Mouse (Mus musculus) naive thymus-derived CD4-positive, alpha-beta T cell, adult 2 months (primary cell): ENCODE measurements at regions not wholly inside any gene's neighbourhood (a gene's known extent, or its start where the extent isn't known, plus 50 kb on each side); places are given as distances from the start of the nearest gene placed in this dataset.
"Not testable (repeated sequence)": the region's sequence is repeated elsewhere in the genome, so short reads cannot be mapped to it uniquely, and the experiment has no call there.

Experiments
- DNase-seq: peaks from one replicate; pipeline ENCODE4 v3.0.0-alpha.2; 2011; ENCODE audit warnings: low read depth

DNA sequence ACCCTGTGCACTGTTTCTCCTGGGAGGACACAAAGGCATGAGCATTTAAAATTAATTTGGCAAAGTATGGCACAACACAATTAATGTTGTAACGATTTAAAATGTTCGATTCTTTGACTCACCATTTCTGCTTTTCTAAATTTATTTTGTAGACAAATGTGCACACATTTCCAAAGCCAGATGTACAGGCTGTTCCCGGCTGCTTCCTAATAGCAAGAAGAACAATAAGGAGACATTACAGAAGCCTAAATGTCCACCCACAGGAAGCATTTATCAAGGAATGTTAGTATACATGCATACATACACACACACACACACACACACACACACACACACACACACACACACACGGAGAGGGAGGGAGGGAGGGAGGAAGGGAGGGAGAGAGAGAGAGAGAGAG is 179.1 kb upstream of the Gm10131 start:
- DNase-seq, result no peak

DNA sequence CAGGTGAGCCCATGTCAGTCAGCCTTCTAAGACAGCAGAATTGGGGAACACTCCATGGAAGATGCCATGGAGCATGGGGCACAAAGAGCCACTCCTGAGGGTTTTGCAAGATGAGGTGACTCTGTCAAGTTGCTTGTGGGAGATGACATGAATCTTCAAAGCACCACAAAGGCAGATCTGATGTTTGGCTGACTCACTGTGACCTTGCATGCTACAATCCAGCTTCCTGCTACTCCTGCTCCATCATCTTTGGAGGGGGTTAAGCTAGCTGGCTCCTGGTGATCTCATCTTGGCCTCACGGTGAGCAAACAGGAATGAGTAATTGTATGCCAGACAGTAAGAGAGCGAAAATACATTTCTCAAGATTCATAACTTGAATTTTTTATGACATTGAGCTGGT is 176.3 kb upstream of the Gm10131 start:
- no peak for DNase-seq

DNA sequence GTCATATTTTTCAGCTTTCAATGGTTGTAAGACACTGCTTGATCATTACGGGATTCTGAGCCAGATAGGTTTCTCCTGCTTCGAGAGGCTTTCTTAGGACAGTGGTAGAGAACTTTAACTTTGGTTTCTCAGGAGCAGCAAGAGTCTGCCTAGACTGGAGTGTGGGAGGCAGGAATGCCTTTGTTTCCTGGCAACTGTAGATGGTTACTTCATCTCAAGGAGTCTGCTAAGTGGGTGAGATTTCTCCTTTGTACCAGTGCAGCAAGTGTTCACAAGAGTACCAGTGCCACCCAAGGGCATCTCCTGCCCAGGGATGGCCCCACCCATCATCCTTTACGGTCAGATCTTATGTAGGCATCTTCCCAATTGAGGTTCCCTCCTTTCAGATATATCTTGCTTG is 173.0 kb upstream of the Gm10131 start:
- DNase-seq, result no peak

DNA sequence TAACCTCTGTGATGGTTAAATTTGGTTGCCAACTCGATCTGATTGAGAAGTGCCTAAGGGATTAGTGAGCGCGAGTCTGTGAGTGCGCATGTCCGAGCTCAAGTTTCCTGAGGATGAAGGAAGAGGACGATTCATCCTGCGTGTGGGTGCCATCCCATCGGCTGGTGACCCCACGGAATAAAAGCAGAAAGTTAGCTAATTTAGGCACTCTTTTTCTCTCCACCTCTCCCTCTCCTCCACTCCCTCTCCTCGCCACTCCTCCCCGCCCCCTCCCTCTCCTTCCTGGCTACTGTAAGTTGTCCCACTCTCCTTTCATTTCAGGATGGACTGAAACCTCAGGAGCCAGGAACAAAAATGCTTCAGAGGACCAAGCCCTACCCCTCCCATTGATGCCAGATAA is 168.9 kb upstream of the Gm10131 start:
- DNase-seq, result no peak

DNA sequence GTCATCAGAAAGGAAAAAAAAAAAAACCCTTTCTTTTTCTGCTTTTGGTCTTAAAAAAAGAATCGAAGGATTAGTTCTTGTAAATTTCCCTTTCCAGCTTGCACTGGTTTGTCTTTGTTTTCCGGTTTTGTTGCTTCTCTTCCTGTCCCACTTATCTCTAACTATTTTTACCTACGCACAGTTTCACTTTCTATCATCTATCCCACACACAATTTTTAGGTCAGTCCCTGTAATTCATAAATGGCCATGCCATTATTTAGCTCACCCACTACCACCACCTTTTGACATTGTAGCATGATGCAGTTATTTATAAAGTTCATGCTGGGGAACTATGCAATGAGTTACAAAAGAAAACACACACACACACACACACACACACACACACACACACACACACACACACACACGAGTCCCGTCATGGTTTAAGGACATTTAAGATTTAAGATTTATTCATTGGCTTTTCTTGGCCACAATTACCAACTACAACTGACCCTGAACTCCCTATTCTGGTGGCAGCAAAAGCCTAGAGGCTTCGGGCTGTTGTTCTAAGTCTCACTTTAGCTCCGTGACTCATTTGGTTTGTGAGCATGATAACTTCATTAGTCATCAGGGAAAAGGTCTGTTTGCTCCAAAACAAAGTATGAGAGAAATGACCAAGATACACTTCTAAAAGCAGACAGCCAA is 164.6 kb upstream of the Gm10131 start:
- DNase-seq, result peak; percentile 54

DNA sequence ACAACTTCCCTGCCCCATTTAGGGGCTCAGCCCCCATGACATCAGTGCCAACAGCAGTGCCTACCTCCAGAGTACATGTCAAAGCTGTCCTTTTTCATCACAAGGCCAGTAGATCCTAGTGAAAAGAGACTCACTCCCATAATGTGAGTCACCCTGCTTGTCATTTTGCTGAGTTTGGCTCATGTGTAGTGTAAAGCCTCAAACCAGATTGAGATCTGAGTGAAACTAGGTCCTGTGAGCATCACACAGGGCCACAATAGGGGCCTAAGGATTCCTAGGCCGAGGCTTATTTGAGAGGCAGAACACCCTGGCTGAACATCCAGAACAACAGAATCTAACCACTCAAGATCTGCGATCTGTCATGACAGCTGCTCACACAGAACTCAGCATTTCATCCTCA is 163.3 kb upstream of the Gm10131 start:
- not testable (repeated sequence) for DNase-seq

DNA sequence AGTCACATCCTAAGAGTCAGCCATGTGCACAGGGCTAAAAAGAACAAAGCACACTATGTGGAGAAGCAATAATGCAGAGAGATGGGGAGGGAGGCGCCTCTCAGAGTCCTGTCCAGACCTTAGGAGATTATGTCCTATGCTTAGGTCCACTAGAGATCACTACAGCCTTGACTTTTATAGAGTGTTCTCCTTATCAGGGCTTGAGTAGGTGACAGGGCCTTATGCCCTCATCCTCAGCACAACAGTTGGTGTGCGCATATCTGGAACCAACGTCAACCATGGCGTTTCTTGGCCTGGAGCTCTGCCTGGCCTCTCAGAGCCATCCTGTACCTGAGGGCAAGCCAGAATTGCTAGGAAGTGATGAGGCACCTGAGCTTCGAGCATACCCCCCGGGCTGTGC is 162.6 kb upstream of the Gm10131 start:
- DNase-seq, result no peak

DNA sequence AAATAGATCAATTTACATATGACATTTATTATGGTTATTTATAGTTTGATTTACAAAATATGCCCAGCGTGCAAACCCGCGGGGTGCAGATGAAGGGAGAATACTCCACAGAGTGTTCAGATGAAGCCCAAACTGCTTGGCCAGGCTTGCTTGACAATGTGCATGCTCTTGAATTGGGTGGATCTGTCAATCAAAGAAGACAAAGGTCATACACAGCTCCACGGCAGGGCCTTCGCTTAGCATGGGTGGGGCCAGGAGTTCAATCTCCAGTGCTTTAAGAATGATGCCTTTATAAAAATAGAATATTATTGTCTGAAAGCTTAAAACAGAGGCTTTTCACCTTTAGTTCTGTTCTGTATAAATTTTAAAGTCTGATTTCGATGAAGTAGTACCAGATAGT is 158.3 kb upstream of the Gm10131 start:
- DNase-seq, result no peak

DNA sequence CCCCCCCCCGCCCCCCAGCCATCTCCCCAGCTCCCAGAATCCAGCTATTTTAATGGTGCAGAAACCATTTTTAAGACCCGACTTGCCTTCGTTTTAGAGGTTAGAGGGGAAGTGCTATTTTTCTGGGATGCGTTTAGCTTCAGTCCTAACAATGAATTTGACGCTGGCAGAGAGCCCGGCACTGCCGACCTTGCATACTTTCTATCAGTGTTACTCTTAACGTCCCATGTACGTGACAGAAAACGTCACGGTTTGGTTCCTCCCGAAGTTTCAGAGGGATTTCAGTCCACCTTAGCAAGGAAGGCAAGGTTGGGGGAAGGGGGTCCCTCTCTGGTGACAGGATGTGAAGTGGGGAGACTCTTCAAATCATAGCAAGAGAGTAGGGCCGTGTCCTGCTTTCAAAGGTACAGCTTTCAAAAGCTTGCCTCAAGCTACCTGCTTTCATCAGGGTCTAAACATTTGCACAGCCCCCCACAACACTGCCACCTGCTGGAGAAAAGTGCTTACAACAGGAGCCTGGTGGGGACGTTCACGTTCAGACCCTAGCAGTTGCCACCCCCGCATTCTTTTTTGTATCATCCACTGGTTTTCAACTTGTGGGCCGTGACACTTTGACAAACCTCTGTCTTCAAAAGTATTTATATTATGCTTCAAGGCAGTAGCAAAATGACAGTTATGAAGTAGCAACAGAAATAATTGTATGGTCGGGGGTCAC is 157.4 kb upstream of the Gm10131 start:
- peak; percentile 32 for DNase-seq

DNA sequence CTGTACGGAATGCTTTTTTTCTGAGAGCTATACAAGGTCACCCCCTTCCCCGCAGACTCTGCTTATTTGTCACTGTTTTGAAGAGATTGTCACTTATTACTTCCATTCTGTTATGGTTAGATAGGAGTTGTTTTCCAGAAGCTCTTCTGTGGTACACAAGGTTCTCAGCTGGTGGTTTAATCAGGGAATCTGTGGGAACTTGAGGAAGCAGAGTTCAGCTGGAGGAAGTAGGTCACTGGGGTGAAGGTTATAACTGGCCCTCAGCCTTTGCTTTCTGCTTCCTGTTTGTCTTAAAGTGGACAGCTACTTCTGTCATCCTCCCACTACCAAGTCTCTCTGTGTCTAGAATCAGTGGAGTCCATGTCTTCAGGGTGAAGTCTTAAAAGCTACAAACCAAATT is 143.4 kb upstream of the Gm10131 start:
- DNase-seq, result no peak

DNA sequence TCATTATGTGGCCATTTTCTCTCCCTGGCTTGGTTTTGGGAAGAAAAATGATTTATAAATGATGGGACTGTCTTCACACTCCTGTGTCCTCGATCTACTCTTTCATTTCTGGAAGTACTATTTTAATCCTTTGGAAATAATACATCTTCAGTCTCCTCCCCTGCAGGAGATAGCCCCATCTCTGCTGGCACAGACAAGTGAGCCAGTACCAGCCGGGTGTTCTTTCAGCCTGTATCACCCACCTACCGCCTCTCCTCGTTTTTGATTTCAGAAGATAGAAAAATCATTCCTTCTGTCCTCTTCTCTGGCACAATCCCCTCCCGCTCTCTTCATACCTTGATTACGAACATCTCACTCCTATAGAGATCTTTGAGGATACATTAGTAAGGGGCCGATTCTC is 140.4 kb upstream of the Gm10131 start:
- DNase-seq, result no peak

DNA sequence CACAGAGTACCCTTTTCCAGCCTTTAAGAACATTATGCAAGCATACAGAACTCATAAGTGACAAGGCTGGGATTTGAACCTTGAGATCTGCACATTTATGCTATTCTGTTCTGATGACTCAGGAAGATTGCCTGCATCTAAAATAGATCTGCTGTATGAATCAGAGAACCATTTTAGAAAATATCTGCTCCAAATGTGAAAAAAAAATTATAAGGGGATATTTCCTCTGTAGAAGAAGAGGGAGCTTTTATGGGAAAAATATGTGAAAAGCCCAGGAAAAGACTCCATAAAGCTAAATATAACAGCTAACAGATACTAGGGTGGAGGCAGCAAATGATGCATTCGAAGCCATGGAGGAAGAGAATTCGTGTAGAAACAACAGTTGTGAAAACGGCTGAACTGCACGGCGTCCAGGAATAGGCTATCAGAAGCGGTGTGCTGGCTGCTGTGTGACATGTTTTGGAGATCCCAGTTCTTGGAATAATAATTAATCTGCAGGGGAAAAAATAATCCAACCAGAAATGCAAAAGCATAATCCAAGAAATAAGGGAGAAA is 127.9 kb upstream of the Gm10131 start:
- no peak for DNase-seq

DNA sequence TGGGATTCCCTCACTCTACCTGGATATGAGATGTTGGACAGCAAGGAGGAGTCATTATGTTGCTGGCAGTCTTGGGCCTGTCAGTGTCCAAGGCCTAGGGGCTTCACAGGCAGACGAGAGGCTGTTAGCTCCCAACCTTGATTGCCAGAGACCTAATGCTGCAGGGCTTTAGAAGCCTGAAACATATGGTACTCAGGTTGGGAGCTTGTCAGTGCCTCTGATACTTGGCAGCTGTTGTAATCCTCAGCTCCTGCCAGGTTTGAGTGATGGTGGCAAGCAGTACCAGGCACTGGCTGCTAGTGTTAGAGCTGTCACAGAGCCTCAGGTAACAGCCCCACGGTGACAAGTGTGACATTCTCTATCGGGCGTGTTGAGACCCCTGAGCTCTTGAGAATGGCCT is 122.2 kb upstream of the Gm10131 start:
- no peak for DNase-seq

DNA sequence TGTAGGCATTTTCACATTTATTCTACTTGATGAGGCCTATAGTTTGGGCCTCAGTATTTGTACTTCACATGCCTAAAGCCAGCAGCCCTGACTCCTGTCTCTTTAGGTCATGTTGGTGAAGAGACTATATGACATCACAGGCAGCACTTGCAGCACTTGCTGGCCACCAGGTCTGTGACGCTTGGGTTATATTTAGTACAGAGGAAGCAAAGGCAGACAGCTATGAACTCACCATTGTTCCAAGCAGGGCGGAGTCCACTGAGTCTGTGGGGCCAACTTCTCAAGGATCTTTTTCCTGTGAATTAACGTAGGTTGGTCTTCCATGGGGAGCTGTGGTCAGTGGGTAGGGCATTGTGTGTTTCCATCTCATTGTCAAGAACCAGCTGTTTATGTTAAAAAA is 117.9 kb upstream of the Gm10131 start:
- DNase-seq, result peak; percentile 27

DNA sequence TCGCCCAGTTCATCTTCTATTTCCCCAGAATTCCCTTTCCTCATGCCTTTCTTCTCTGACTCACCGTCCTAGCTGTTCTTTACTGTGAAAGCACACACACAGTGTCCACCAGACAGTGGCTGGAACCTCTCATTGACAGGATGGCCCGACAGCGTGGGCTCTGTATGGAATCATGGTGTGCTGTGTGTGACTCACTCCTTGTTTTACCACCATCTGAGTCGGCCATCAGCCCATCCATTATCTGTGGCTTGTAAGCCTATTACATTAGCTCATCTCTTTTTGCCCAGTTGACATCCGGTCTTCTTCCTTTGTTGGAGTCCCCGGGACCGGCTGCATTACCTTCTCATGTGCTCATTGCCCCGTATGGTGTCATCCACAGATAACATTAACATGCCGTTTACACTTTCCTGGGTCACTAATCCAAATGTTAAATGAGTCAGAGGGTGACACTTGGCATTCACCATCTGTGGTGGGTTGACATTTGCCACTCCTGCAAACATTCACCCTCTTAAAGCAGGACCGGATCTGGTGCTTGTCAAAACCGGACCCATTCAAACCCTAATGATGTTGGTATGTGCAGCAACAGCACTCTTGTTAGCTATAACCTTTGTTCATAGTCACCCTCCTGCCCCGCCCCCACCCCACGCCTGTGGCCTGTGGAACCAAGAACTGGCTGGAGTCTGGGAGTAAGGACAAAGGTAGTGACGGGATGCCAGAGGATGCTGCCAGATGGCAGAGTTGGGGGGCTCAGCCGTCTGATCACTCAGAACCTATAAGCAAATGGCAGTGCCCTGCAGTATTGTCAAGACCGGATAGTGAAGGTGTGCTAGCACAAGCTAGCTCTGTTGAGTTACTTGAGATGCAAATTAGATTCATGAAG is 113.7 kb upstream of the Gm10131 start:
- DNase-seq, result no peak

DNA sequence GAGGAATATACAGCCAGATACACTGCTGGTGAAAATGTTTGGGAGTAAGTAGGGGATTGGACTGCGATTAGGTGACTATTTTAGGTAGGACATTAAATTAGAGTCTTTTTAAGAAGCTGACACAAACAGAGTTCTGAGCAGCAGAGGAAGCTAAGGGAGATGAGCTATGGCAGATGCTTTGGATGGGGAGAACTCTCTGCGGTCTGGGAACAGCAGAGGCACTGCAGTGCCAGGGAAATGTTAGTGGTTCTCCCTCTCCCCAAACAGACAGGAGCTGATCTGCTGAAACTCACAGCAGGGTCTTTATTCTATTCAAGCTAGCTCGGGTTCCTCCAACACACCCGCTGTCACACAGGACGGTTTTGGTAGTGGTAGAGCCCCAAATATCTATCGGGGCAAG is 110.7 kb upstream of the Gm10131 start:
- DNase-seq, result no peak
